Mouse (Mus musculus) thymus, postnatal 36 days (tissue): ENCODE results near the gene Scgb2a2.
"Not testable (repeated sequence)": the region's sequence is repeated elsewhere in the genome, so short reads cannot be mapped to it uniquely, and the experiment has no call there.

Source experiments
- DNase-seq, 2 experiments: peaks; one replicate each; pipeline ENCODE4 v3.0.0; 2022; ENCODE audit warnings: mixed read lengths in 2 of 2

Scgb2a2 gene

DNA sequence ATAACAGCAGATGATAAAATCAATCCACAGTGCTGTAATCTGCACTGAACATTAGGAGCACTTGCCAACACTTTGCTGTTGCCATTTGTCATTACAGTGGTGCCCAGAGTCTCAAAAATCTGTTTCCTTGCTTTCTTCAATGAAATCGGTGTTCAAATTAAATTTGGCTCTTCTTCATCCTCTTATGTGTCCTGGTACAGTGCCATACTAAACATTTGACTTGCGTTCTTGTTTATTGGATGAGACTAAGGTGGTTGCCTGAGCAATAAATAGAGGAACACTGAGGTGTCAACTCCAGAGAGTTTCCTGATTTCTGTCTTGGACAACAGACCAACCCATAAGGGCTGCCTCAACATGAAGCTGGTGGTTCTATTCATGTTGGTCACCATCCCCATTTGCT is at the start of gene Scgb2a2:
TSS of gene Scgb2a2 (plus strand) at position 301 of the 400 bp plus-strand sequence.
- no peak for DNase-seq

DNA sequence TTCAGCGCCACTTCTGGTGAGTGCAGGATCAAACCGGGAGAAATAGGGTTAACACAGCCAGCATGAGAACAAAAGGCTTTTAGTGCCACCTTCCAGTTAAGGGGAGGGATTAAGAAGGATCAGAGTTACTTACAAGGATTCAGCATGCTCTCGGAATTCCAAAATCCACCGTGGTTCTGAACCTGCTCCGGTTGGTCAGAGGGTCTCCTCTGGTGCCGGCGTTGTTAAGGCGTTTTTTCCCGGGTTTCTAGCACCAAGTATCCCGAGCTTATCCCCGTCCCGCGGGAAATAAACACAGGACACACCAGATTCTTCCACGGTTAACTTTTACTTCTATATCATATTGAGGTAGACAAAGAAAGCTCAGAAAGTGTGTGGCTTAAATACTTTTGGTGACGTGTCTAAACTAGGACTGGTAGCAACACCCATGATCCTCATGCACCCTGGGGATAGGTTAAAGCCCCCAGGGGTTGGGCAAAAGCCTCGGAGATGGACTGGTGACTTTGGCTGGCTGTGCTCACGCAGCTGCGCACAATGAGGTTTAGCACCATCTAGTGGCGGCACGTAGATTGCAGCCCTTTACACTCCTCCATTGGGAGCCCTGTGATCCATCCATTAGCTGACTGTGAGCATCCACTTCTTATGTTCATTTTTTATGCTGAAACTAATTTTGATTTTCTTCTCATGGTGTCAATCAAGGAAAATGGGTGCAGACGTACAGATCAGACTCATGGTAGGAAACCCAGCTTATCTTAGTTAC is 10.6 kb upstream of the Scgb2a2 start:
- DNase-seq = peak; percentile 30 to 37

DNA sequence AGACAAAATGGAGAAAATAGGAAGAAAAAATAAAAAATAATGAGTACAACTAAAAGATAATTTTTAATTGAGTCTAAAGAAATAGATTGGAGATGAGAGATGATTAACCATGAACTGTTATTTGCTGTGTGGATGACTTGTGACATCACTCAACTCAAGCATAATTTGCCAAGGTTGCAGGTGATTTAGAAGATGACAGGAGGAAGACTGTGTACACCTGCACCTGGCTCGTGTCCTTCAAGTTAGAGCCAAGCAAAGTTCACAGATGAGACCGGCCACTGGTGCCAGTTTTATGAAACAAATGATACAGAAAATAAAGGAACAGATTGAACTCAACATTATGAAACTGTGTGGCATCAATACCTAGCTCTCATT is 10.0 kb upstream of the Scgb2a2 start:
- no peak for DNase-seq

DNA sequence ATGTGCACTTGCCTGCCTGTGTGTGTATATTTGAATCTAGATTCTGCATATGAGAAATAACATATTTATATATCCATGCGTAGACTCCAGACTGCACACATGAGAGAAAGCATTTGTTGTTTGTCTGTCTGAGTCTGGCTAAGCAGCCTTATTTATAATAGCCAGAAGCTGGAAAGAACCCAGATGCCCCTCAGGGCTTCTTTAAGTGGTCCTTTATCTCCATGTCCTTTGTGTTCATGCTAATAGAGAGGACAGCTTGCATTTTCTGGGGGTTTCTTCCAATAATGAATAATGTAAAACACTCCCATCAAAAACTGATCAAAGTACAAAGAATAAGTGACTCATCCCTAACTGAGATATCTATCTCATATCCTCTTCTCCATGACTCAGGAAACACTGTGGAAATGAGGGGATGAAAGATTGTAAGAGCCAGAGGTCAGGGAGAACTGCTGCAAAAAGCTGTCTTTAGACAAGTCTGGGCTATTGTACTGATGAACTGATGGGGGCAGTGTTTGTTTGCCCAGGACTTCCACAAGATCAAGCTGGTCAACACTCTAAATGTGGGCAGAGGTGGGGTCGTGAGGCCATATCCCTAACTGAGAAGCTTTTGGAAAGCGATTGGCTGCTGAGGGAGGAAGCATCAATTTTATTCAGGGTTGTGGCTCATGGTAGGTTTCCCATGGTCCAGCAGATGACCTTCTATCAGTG is 2.2 kb downstream of the Scgb2a2 start:
- not testable (repeated sequence) for DNase-seq

DNA sequence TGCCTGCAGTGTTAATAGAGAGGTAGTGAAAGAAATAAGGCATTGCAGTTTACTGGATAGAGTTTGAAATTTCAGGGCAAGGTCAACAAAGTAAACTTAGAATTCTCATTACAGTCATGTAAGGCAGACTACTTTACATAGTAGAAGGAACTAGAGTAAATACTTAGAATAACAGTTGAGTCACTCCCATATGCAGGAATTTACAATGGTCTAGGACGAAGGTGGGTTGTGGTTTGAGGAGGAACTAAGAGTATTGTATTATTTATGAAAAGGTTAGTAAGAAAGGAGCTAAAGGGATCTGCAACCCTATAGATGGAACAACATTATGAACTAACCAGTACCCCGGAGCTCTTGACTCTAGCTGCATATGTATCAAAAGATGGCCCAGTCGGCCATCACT is 13.5 kb downstream of the Scgb2a2 start:
- not testable (repeated sequence) for DNase-seq

DNA sequence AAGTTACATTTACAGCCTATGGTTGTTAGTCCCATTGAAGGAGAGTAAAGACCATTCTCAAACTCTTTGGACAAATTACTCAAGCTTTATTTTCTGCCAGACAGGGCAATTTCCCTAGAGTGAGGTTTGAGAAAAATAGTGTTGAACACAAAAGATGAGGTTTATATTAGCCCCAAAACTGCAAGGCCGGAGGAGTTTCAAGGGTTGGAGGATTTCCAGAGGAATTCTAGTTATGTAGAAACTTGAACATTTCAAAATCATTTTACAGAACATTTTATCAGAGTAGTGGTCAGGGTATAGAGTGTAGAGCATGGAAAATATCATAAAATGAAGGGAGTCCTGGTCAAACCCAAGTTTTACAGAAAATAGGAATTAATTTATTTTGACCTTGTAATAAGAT is 17.5 kb downstream of the Scgb2a2 start:
- DNase-seq = no peak

DNA sequence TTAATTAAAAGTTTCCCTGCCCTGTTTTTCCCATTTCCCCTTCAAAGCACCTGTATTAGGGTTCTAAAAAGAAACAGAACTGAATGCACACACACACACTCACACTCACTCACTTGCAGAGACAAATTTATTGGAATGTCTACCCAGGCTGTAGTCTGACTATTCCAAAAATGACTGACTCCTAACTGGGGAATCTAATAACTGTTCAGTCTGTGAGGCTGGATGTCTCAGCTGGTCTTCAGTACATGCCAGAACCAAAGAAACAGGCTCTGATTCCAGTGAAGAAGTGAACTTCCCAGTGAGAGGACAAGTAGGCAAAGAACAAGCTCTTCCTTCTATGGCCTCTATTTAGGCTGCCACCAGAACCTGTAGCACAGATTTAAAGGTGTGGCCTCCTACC is 18.1 kb downstream of the Scgb2a2 start:
- DNase-seq = no peak

DNA sequence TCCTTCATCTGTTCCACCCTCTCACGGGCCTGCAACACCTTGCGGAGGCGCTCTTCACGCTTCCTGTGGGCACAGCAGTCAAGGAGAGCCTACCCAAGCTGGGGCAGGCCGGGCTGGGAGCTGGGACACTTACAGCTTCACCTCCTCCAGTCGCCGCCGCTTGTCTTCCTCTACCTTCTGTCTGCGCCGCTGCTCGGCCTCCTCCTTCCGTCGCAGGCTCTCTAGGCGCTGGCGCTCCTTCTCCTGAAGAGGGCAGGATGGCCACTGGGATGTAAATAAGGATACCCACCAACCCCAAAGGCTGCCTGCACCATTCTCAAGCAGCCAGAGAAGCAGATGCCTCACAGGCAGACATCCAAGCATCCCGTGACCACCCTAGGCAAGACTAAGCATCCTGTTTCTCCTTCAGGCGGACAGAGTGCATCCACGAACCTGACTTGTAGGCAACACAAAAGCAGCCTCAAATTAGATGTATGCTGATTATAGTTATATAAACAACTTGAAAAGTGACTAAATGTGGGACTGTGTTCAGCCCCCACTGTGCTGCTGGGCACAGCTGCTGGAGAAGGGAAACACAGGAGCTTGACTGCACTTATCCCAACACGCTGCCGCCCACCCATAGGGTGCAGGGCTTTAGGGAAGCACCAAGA is 30.9 kb downstream of the Scgb2a2 start:
- DNase-seq = no peak

DNA sequence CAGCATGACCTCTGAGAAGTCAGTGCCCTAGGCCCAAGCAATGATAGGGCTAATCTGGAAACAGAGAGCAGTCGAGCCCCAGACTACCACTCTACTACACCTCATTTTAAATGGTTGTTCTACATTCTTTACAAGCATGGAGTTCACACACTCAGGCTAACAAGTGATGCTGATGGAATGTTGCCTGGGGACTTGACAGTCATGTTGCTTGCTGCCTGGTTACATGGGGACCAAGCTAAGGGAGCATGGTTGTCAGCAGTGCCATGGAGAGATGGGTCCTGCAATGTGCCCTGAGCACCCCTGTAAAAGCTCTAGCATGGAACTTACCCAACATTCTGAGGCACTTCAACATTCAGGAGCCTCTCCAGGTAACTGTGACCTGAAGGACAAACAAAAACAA is 39.0 kb downstream of the Scgb2a2 start:
- no peak for DNase-seq

DNA sequence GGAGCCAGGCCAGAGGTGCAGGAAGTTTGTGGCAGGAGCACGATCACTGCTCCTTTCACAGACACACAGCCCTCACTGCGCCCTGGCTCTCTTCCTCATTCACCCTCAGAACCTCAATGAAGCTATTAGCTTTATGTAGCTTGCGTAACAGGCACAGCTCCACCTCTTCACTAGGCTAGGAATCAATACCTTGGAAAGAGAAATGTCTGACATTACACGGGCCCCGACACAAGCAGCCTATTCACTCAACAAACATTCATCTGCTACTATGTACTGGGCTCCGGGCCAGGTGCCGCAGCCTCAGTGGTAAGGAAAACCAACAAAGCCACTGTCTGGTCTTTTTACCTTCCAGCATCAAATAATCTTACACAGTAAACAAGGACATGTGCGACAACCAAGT is 39.4 kb downstream of the Scgb2a2 start:
- no peak for DNase-seq

DNA sequence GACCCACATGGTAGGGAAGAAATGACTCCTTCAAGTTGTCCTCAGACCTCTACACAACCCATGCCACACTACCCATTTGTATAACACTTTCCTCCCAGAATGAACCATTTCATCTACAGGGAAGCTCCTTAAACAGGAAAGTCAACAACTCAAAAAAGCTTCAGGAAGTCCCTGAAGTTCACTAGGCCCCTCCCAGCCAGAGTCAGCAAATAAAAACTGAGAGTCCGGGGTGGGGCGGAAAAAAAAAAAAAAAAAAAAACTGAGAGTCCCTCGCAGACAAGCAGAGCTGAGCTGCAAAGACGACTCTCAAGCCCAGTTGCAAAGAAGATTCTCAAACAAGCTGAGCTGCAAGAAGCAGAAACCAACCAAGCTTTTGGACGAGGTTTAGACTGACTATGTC is 48.7 kb downstream of the Scgb2a2 start:
- no peak for DNase-seq

DNA sequence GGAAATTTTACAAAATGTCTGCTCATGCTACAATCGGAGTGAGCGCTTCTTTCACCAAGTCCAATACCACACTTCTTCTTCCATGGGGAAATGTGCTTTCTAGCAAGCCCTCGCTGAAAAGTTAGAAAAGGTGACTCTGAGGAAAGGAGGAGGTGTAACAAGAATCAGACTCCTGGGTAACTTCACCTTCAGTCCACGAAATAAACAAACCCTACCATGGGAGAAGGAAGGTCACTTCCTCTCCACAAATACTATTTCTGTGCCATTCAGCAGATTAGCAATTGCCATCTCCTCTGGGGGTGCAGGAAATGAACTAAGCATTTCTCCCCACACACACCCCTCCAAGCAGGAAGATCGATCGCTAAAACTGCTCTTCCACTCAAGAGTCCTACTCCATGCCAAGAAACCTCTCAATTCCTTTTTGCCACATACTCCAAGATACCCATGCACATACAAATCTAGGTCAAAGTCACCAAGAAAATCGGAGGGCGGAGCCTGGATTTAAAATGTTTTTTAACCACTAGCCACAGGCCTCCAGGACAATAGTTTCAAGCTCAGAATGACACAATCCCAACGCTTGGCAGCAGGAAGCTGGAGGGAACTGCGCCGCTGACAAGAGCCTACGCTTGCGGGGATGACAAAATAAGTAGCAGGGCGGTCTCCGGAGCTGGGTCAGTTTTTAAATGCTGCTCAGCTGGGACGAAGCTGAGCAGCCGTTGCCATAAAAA is 51.1 kb downstream of the Scgb2a2 start:
- no peak for DNase-seq

DNA sequence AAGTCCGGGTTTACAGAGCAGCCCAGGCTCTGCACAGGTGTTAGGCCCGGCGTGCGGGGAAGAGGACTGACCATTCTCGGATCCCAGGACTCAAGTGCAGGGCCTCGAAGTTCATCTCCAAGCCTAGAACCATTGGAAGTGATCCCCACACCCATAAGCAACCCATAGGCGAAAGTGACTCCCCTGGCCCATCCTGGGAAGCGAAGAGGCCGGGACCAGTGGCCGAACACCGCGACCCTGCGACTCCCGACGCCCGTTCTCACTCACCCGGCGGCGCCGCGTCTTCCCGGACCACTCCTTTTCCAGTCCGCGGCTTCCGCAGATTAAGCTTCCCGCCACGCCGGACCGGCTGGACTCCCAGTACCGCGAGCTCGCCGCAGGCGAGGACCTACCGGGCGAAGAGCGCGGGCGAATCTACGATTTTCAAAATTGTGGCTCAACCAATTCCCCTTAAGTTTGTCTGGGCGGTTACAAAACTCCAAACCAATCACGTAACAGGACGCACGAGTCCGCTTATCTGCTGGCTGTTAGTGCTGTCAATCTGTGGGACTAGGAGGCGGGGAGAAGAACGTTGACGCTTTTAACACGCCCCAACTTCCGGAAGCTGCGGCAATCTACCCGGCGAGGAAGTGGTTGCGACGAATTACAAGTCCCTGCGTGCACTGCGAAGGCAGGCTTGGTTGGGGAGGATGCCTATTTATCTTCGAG is 51.9 kb downstream of the Scgb2a2 start, which contains the start of gene Incenp:
TSS of gene Incenp (minus strand) at position 480 of the 708 bp plus-strand sequence.
- peak; percentile 89 to 94 for DNase-seq

DNA sequence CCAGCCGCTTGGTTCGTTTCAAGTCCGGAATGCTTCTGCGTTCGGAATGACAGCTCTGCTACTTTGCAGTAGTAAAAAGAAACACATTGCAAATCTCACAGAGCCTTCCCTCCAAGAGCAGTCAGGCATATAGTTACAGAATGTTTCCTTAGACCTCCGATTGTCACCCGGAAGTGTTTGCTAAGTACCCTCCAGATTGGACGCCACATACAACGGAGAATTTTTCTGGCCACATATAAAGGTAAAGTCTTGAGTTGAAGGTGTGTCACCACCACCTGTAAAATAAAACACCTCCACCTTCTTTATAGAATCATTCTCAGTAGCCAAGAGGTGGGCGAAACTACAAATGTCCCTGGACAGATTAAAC is 52.4 kb downstream of the Scgb2a2 start:
- DNase-seq = no peak

DNA sequence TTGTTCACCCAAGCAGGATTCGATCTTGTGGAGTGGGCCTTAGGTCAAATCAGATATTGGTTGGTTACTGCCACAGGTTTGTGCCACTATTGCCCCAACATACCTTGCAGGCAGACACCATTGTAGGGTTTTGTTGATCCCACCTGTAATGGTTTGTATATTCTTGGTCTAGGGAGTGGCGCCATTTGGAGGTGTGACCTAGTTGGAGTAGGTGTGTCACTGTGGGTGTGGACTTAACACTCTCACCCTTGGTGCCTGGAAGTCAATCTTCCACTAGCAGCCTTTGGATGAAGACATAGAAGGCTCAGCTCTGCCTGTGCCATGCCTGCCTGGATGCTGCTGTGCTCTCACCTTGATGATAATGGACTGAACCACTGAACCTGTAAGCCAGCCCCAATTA is 53.3 kb downstream of the Scgb2a2 start:
- not testable (repeated sequence) for DNase-seq
